Mouse (Mus musculus) MEL (cell line): ENCODE data around the gene Gtf2e1. TPM values are rescaled to one million over a fixed set of nuclear protein-coding genes. Genes with fewer than 3 reads are reported as not detected.

Experiments
- DNase-seq: peaks from one replicate; pipeline ENCODE4 v3.0.0; 2011; ENCODE audit warnings: low read depth, low spot score
- H3K27ac ChIP-seq: 2 replicates; pipeline ENCODE4 v1.5.1; 2012; ENCODE audit warnings: low read depth, mild to moderate bottlenecking, control low read depth, low read length, moderate library complexity; ENCODE audit not compliant: control insufficient read depth
- H3K27me3 ChIP-seq, 2 experiments: fragments of 150-350 bp in 1 of 2; sonication (generic) in 1 of 2; 2 replicates each; pipeline ENCODE4 v1.6.1; 2012; ENCODE audit warnings: low read length in 2 of 2, mild to moderate bottlenecking in 2 of 2, improper control_type of control experiment in 1 of 2, moderate library complexity in 1 of 2; ENCODE audit not compliant: insufficient read depth in 2 of 2, control insufficient read depth in 1 of 2
- H3K36me3 ChIP-seq, 2 experiments: 2 replicates each; pipeline ENCODE4 v1.6.1; 2012 to 2014; ENCODE audit warnings: low read length in 2 of 2, improper control_type of control experiment in 1 of 2, inconsistent platforms in 1 of 2, mild to moderate bottlenecking in 1 of 2; ENCODE audit not compliant: insufficient read depth in 2 of 2, control insufficient read depth in 1 of 2
- H3K4me1 ChIP-seq, 2 experiments: fragments of 150-350 bp in 1 of 2; sonication (generic) in 1 of 2; 2 replicates each; pipeline ENCODE4 v1.6.1; 2012; ENCODE audit warnings: low read length in 2 of 2, improper control_type of control experiment in 1 of 2, mild to moderate bottlenecking in 1 of 2; ENCODE audit not compliant: insufficient read depth in 2 of 2, control insufficient read depth in 1 of 2
- H3K4me3 ChIP-seq, 2 experiments: fragments of 150-350 bp in 1 of 2; sonication (generic) in 1 of 2; 2 replicates each; pipeline ENCODE4 v1.5.1; 2012; ENCODE audit warnings: low read depth in 2 of 2, low read length in 2 of 2, mild to moderate bottlenecking in 2 of 2, moderate library complexity in 2 of 2, control low read depth in 1 of 2, improper control_type of control experiment in 1 of 2; ENCODE audit not compliant: control insufficient read depth in 1 of 2, insufficient read depth in 1 of 2
- H3K79me2 ChIP-seq: 2 replicates; pipeline ENCODE4 v1.6.1; 2012; ENCODE audit warnings: mild to moderate bottlenecking, low read length, moderate library complexity; ENCODE audit not compliant: control insufficient read depth, poor library complexity, insufficient read depth
- H3K9ac ChIP-seq: 2 replicates; pipeline ENCODE4 v1.6.1; 2012; ENCODE audit warnings: low read depth, mild to moderate bottlenecking, control low read depth, low read length, moderate library complexity; ENCODE audit not compliant: control insufficient read depth, poor library complexity, severe bottlenecking
- H3K9me3 ChIP-seq: fragments of 150-350 bp; sonication (generic); replicated peaks from 2 replicates; pipeline ENCODE4 v1.6.1; 2012; ENCODE audit warnings: mild to moderate bottlenecking, low read length, improper control_type of control experiment, moderate library complexity; ENCODE audit not compliant: insufficient read depth
- CHD2 ChIP-seq: IDR thresholded peaks from 2 replicates; pipeline ENCODE4 v1.6.1; 2011; ENCODE audit warnings: low read length, improper control_type of control experiment
- E2F4 ChIP-seq: IDR thresholded peaks from 2 replicates; pipeline ENCODE4 v1.6.1; 2011; ENCODE audit warnings: low read depth, low read length, improper control_type of control experiment, borderline replicate concordance
- ELF1 ChIP-seq: IDR thresholded peaks from 2 replicates; pipeline ENCODE4 v1.6.1; 2014; ENCODE audit warnings: low read depth, mild to moderate bottlenecking, inconsistent platforms, low read length, improper control_type of control experiment, moderate library complexity
- GABPA ChIP-seq: IDR thresholded peaks from 2 replicates; pipeline ENCODE4 v1.6.1; 2012; ENCODE audit warnings: low read depth, mild to moderate bottlenecking, inconsistent platforms, low read length, improper control_type of control experiment, moderate library complexity
- HCFC1 ChIP-seq: IDR thresholded peaks from 2 replicates; pipeline ENCODE4 v1.6.1; 2012; ENCODE audit warnings: low read depth, mild to moderate bottlenecking, inconsistent platforms, low read length, improper control_type of control experiment, moderate library complexity
- JUND ChIP-seq: IDR thresholded peaks from 2 replicates; pipeline ENCODE4 v1.6.1; 2011; ENCODE audit warnings: low read depth, mild to moderate bottlenecking, improper control_type of control experiment, low read length
- MAFK ChIP-seq: IDR thresholded peaks from 2 replicates; pipeline ENCODE4 v1.6.1; 2011; ENCODE audit warnings: low read depth, mild to moderate bottlenecking, low read length, improper control_type of control experiment, borderline replicate concordance
- NELFE ChIP-seq: IDR thresholded peaks from 2 replicates; pipeline ENCODE4 v1.6.1; 2011; ENCODE audit warnings: low read depth, low read length, improper control_type of control experiment
- NRF1 ChIP-seq: IDR thresholded peaks from 2 replicates; pipeline ENCODE4 v1.6.1; 2014; ENCODE audit warnings: low read depth, mild to moderate bottlenecking, inconsistent platforms, low read length, improper control_type of control experiment, moderate library complexity; ENCODE audit not compliant: poor library complexity, insufficient read depth, severe bottlenecking
- POLR2AphosphoS2 ChIP-seq: IDR thresholded peaks from 2 replicates; pipeline ENCODE4 v1.6.1; 2011; ENCODE audit warnings: low read length, improper control_type of control experiment
- POLR2AphosphoS5 ChIP-seq: IDR thresholded peaks from 2 replicates; pipeline ENCODE4 v1.6.1; 2012; ENCODE audit warnings: low read depth, borderline replicate concordance, mild to moderate bottlenecking, inconsistent platforms, low read length, moderate library complexity, mixed read lengths
- SMC3 ChIP-seq: IDR thresholded peaks from 2 replicates; pipeline ENCODE4 v1.6.1; 2011; ENCODE audit warnings: low read depth, low read length, improper control_type of control experiment
- UBTF ChIP-seq: IDR thresholded peaks from 2 replicates; pipeline ENCODE4 v1.6.1; 2012; ENCODE audit warnings: low read depth, mild to moderate bottlenecking, inconsistent platforms, low read length, improper control_type of control experiment, moderate library complexity, borderline replicate concordance; ENCODE audit not compliant: insufficient read depth
- ZNF384 ChIP-seq: IDR thresholded peaks from 2 replicates; pipeline ENCODE4 v1.6.1; 2012; ENCODE audit warnings: low read depth, mild to moderate bottlenecking, inconsistent platforms, low read length, improper control_type of control experiment
- polyA plus RNA-seq, 2 experiments: library from polyadenylated mRNA; stranded (reverse) in 1 of 2; unstranded in 1 of 2; fragments of >175 nt in 1 of 2; fragments of >200 nt in 1 of 2; gene quantifications; 2 replicates each; pipeline versions ENCODE4 v1.2.1 to v1.2.4; 2012; ENCODE audit warnings: low replicate concordance in 2 of 2, low read depth in 1 of 2; ENCODE audit not compliant: insufficient read length in 2 of 2, insufficient read depth in 1 of 2, missing spikeins in 1 of 2
- total RNA-seq: library from RNA; depleted of rRNA; stranded (reverse); fragments of 300-350 nt; gene quantifications from 2 replicates; pipeline ENCODE4 v1.2.3, GENCODE M21; 2012

Gene Gtf2e1
- total and polyA plus RNA-seq, 3 experiments: 29.3 to 37.9 TPM; not detected in 1

DNA sequence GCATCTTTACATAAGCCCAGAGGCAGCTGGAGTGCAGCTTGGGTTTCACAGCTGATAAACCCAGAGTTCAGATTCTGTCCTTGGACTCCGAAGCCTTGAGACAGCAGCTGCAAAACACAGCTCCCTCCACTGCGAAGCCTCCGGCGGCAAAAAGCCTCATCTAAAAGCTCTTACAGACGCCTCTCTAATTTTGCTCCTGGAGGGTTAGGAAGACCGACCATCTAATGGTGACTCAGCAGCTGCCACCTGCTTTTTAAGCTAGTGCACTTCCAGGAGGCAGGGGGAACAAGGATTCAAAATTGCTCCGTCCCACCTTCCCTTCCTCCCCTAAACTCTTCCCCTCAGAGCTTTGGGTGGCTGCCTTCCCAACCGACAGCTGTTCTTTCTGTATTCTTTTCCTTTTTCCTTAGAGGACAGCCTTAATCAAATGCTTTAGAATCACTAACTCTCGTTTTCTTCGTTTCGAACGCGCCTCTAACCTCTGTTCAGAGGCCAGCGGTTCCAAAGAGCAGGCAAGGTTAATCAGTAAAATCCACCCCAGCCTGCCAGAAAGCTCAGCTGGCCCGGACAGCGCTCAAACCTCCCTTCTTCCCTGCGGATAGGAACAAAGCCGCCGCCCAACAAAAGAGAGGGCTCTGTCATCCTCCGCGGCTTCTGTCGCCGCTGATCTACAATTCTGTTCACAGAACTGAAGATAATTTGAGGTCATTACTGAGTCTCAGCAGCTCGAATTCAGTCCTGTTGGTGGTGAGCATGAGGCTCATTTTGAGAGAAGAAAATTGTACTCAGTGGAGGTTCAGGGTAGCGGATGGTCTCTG is 44.8 kb upstream of the Gtf2e1 start:
- Histone ChIP-seq H3K79me2 (no peaks in the 10 kb centered on the region), H3K9ac (no peak overlapping the region), H3K9me3 (no peaks in the 10 kb centered on the region), H3K4me3 (no peak overlapping the region), H3K4me1 (no peaks in the 10 kb centered on the region), H3K36me3 (no peaks in the 10 kb centered on the region), H3K27me3 (no peaks in the 10 kb centered on the region), H3K27ac (no peak overlapping the region)
- DNase-seq: no peak
- TF ChIP-seq NELFE (no peak), UBTF (no peak), SMC3 (no peak), GABPA (no peak), POLR2AphosphoS2 (no peak), HCFC1 (no peak), JUND (no peak)

- TF ChIP-seq E2F4: no peak
- no peak for TF ChIP-seq MAFK
- TF ChIP-seq CHD2: no peak
- no peak for TF ChIP-seq ZNF384
- TF ChIP-seq, all 39 proteins: peak for 0
- H3K79me2 ChIP-seq: no peaks in the 10 kb centered on the region
- H3K36me3 ChIP-seq: no peaks in the 10 kb centered on the region
- no peaks in the 10 kb centered on the region for H3K4me1 ChIP-seq
- no peak overlapping the region for H3K27ac ChIP-seq
- no peak overlapping the region for H3K9ac ChIP-seq
- no peaks in the 10 kb centered on the region for H3K9me3 ChIP-seq
- no peak overlapping the region for H3K4me3 ChIP-seq
- H3K27me3 ChIP-seq: no peaks in the 10 kb centered on the region
- no peak for DNase-seq
Measured at GRCm38 (mm10) chr16:37583801-37584200, 44.2 kb upstream of the Gtf2e1 start.

DNA sequence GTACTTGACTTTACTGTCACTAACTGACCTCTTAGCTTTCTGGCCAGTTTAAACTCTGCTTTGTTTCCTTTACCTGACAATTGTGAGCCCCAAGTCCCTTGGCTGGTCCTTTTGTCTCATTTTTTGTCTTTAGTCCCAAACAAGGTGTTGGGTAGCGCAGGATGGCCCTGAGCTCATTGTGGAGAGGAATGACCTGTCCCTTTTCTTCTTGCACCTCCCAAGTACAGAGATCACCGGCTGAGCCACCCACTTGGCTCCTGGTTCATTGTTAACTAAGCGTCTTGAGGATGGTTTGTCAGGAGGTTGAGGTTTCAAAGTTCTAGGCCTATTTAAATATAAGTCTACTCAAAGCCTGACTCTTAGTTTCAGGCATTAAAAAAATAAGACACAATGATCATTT is 43.7 kb upstream of the Gtf2e1 start:
- H3K4me3 ChIP-seq: no peak overlapping the region
- no peaks in the 10 kb centered on the region for H3K9me3 ChIP-seq
- DNase-seq: no peak
- TF ChIP-seq POLR2AphosphoS5 (no peak), NRF1 (no peak), ELF1 (no peak), NELFE (no peak), POLR2AphosphoS2 (no peak), UBTF (no peak), GABPA (no peak), ZNF384 (no peak)
- TF ChIP-seq, all 39 proteins: peak for 0
- H3K4me1 ChIP-seq: no peaks in the 10 kb centered on the region
- no peaks in the 10 kb centered on the region for H3K36me3 ChIP-seq
- H3K27me3 ChIP-seq: no peaks in the 10 kb centered on the region
- no peak overlapping the region for H3K9ac ChIP-seq
- no peak overlapping the region for H3K27ac ChIP-seq
- no peaks in the 10 kb centered on the region for H3K79me2 ChIP-seq
